ENCODE assay signal across 8 mouse cellular contexts in genomic region chr12:4476832-4477671, GRCm38 (mm10). TPM values are rescaled to one million over a fixed set of nuclear protein-coding genes. Genes with fewer than 3 reads are reported as not detected.
DNase-seq lines count a peak whose midpoint lies in the region; ATAC-seq and TF ChIP-seq lines count a peak whose summit lies in the region.

Ncoa1 (minus strand) TSS chr12:4477182.

- peak; percentile 83 for DNase-seq in A20 (ENCODE audit: low read depth, low spot score)
- peak; percentile 80 for DNase-seq in heart, embryonic 10.5 days (ENCODE audit: low spot score)
- DNase-seq in liver, embryonic 11.5 days (ENCODE audit: low spot score): peak; percentile 71
- DNase-seq in spleen, postnatal 4 days (ENCODE audit: low spot score in 2 of 2): peak; percentile 68 to 88

- H3K4me3 ChIP-seq in bone marrow, adult 2 months (replicated peaks; ENCODE audit: control insufficient read depth, low read depth, low read length): peak within 1 kb of the TSS; percentile 100
- peak within 1 kb of the TSS; percentile 72 for H3K4me3 ChIP-seq in embryonic fibroblast, embryonic 13.5 days (ENCODE audit: insufficient read depth, low read length)
- peak within 1 kb of the TSS; percentile 93 for H3K4me3 ChIP-seq in heart, embryonic 10.5 days
- H3K4me3 ChIP-seq in kidney, embryonic 15.5 days (replicated peaks): peak within 1 kb of the TSS; percentile 97
- H3K4me3 ChIP-seq in liver, embryonic 11.5 days (ENCODE audit: low read depth, low read length): peak within 1 kb of the TSS; percentile 95
- peak within 1 kb of the TSS; percentile 56 for H3K4me3 ChIP-seq in myocyte

- WGBS in bone marrow, adult 2 months: 4% methylated on average over 64 of the region's 98 CpGs
- WGBS in heart, embryonic 10.5 days: 4% methylated on average over 77 of the region's 98 CpGs
- WGBS in kidney, embryonic 15.5 days: 2% methylated on average over 71 of the region's 98 CpGs
- WGBS in liver, embryonic 11.5 days: 2% methylated on average over 89 of the region's 98 CpGs

- peak within 1 kb of the TSS; percentile 91 for H3K4me2 ChIP-seq in kidney, embryonic 15.5 days
- peak within 1 kb of the TSS; percentile 97 for H3K4me2 ChIP-seq in liver, embryonic 11.5 days
- peak within 1 kb of the TSS; percentile 90 for H3K4me2 ChIP-seq in myocyte (ENCODE audit: low read depth)

- H3K79me2 ChIP-seq in myocyte (ENCODE audit: control insufficient read depth, insufficient read depth): peaks cover 25% of the 10 kb centered on the region

- no peaks in the 10 kb centered on the region for H3K27me3 ChIP-seq in heart, embryonic 10.5 days (ENCODE audit: insufficient read depth, poor library complexity, severe bottlenecking)
- no peaks in the 10 kb centered on the region; the same call in 1 of the 2 replicates for H3K27me3 ChIP-seq in kidney, embryonic 15.5 days
- peaks cover 33% of the 10 kb centered on the region for H3K27me3 ChIP-seq in liver, embryonic 11.5 days (replicated peaks; ENCODE audit: control insufficient read depth, insufficient read depth, low read length)
- H3K27me3 ChIP-seq in myocyte (ENCODE audit: control insufficient read depth, insufficient read depth, insufficient read length): no peaks in the 10 kb centered on the region

- H3K4me1 ChIP-seq in bone marrow, adult 2 months (ENCODE audit: control insufficient read depth, insufficient read depth, low read length): no peaks in the 10 kb centered on the region; the same call in 1 of the 2 replicates
- peaks cover 4% of the 10 kb centered on the region; the same call in 1 of the 2 replicates for H3K4me1 ChIP-seq in embryonic fibroblast, embryonic 13.5 days (ENCODE audit: control insufficient read depth, insufficient read depth, low read length)
- peaks cover 10% of the 10 kb centered on the region for H3K4me1 ChIP-seq in heart, embryonic 10.5 days
- H3K4me1 ChIP-seq in kidney, embryonic 15.5 days: peaks cover 19% of the 10 kb centered on the region
- H3K4me1 ChIP-seq in liver, embryonic 11.5 days (replicated peaks; ENCODE audit: control insufficient read depth, insufficient read depth, low read length): peaks cover 7% of the 10 kb centered on the region

- H3ac ChIP-seq in myocyte (ENCODE audit: control insufficient read depth, insufficient read length): peak within 1 kb of the TSS; percentile 97

- no peaks in the 10 kb centered on the region for H3K9me3 ChIP-seq in heart, embryonic 10.5 days
- H3K9me3 ChIP-seq in kidney, embryonic 15.5 days (replicated peaks): no peaks in the 10 kb centered on the region
- no peaks in the 10 kb centered on the region for H3K9me3 ChIP-seq in liver, embryonic 11.5 days (ENCODE audit: control insufficient read depth, low read length)

- H3K27ac ChIP-seq in bone marrow, adult 2 months (ENCODE audit: control insufficient read depth, insufficient read depth, low read depth, low read length, poor library complexity): peak within 1 kb of the TSS; percentile 92
- H3K27ac ChIP-seq in embryonic fibroblast, embryonic 13.5 days (ENCODE audit: insufficient read depth, low read length): 0 out of 2 replicates have a peak within 1 kb of the TSS, but pooled peaks have one; percentile 9
- H3K27ac ChIP-seq in heart, embryonic 10.5 days: peak within 1 kb of the TSS; percentile 96
- H3K27ac ChIP-seq in kidney, embryonic 15.5 days: peak within 1 kb of the TSS; percentile 94
- H3K27ac ChIP-seq in liver, embryonic 11.5 days (ENCODE audit: low read depth, low read length): peak within 1 kb of the TSS; percentile 68; the same call in 1 of the 2 replicates

- no peaks in the 10 kb centered on the region for H3K36me3 ChIP-seq in heart, embryonic 10.5 days
- no peaks in the 10 kb centered on the region for H3K36me3 ChIP-seq in kidney, embryonic 15.5 days
- no peaks in the 10 kb centered on the region for H3K36me3 ChIP-seq in liver, embryonic 11.5 days (ENCODE audit: control insufficient read depth, insufficient read depth, low read length)
- H3K36me3 ChIP-seq in myocyte (ENCODE audit: control insufficient read depth, insufficient read depth): no peaks in the 10 kb centered on the region

- ATAC-seq in kidney, embryonic 15.5 days (replicated peaks; ENCODE audit: low FRiP score): peak; percentile 89
- ATAC-seq in liver, embryonic 11.5 days (replicated peaks; ENCODE audit: low FRiP score): peak; percentile 68

- peak; percentile 64; the same call in 1 of the 2 replicates for TF ChIP-seq POLR2A in bone marrow, adult 2 months (IDR thresholded peaks at IDR 0.05; ENCODE audit: borderline replicate concordance, control insufficient read depth, low read depth, low read length)
- TF ChIP-seq POLR2A in embryonic fibroblast, embryonic 13.5 days (IDR thresholded peaks at IDR 0.05; ENCODE audit: low read depth, low read length): peak; percentile 79
- peak; percentile 81 for TF ChIP-seq POLR2A in myocyte (IDR thresholded peaks at IDR 0.05; ENCODE audit: insufficient read length, low read depth)

- H3K9ac ChIP-seq in kidney, embryonic 15.5 days: peak within 1 kb of the TSS; percentile 87
- H3K9ac ChIP-seq in liver, embryonic 11.5 days (ENCODE audit: low read depth, low read length): peak within 1 kb of the TSS; percentile 87

- TF ChIP-seq CTCF in bone marrow, adult 2 months (IDR thresholded peaks at IDR 0.05; ENCODE audit: control insufficient read depth, insufficient read depth, low read length): peak; percentile 24; the same call in 1 of the 2 replicates
- TF ChIP-seq CTCF in embryonic fibroblast, embryonic 13.5 days (IDR thresholded peaks at IDR 0.05; ENCODE audit: borderline replicate concordance, insufficient read depth, low read length): no peak

TF ChIP-seq in myocyte, 11 proteins besides CTCF, POLR2A, EP300 and RAD21:
- TF ChIP-seq MYOD1 (IDR thresholded peaks at IDR 0.05; ENCODE audit: control insufficient read depth in 1 of 3, insufficient read length in 2 of 3, low read depth in 2 of 3) (peak in 1 of 3 experiments; percentile 10), MYOG (IDR thresholded peaks at IDR 0.05; ENCODE audit: control insufficient read depth in 1 of 3, insufficient read depth in 1 of 3, insufficient read length in 2 of 3, low read depth in 2 of 3) (peak in 1 of 3 experiments; percentile 18), POLR2AphosphoS2 (IDR thresholded peaks at IDR 0.05; ENCODE audit: insufficient read length, low read depth) (peak; percentile 83), USF1 (IDR thresholded peaks at IDR 0.05; ENCODE audit: low read depth) (no peak), E2F4 (IDR thresholded peaks at IDR 0.05; ENCODE audit: insufficient read depth) (no peak), SRF (IDR thresholded peaks at IDR 0.05; ENCODE audit: control insufficient read depth, insufficient read length, low read depth) (no peak), CEBPB (IDR thresholded peaks at IDR 0.05; ENCODE audit: insufficient read depth, poor library complexity, severe bottlenecking) (no peak)

RNA-seq across cellular contexts. Expression of gene Ncoa1, which starts in this region (rescaled TPM):
- polyA plus RNA-seq in bone marrow, adult 2 months (2011; ENCODE audit: insufficient read depth, insufficient read length, low replicate concordance, missing spikeins): 4.5 and 16.2 TPM in 2 replicates
- polyA plus RNA-seq in embryonic fibroblast, embryonic 13.5 days (2011; ENCODE audit: insufficient read length, low read depth, missing spikeins): 15.3 and 24.6 TPM in 2 replicates
- polyA plus RNA-seq in heart, embryonic 10.5 days (2016; fragmentation: Nextera tagmentation; extraction: Ambion mirVana): 4.1 TPM in 2 replicates
- polyA plus RNA-seq in kidney, embryonic 15.5 days (2015; fragmentation: Nextera tagmentation; extraction: Ambion mirVana): 5.4 and 6.9 TPM in 2 replicates
- polyA plus RNA-seq in liver, embryonic 11.5 days (2014; fragmentation: Nextera tagmentation; extraction: Ambion mirVana): 2.2 and 2.6 TPM in 2 replicates
- 7.1 TPM for polyA plus RNA-seq in myocyte (2012; fragmentation: generic; extraction: Trizol)

Comparison
In these comparisons a context has a peak if more than half of its experiments do, and no peak if none do; other contexts are left out.
1. Peak in every context shown above with its lines: DNase-seq, ATAC-seq, H3K4me3 ChIP-seq and H3K27ac ChIP-seq.
2. H3K27ac ChIP-seq: peak in every context shown above with its lines; median percentile 96 in heart, embryonic 10.5 days; 94 in kidney, embryonic 15.5 days; 92 in bone marrow, adult 2 months; 68 in liver, embryonic 11.5 days; 9 in embryonic fibroblast, embryonic 13.5 days.